Mouse (Mus musculus): ENCODE data around the gene Lysmd4.

GRCm38 (mm10) chr7:67234797-67235196 lies 12.5 kb downstream of the Lysmd4 start:
- no peak for TF ChIP-seq CTCF (IDR thresholded peaks at IDR 0.05; ENCODE audit: low read depth, low read length)
- TF ChIP-seq POLR2A (IDR thresholded peaks at IDR 0.05; ENCODE audit: borderline replicate concordance, low read depth, low read length) = no peak

All from bone marrow macrophage, adult 2 months (primary cell).